Mouse (Mus musculus) mesoderm, embryonic 11.5 days (tissue): ENCODE results near the gene Usp17lb.
"Not testable (repeated sequence)": the region's sequence is repeated elsewhere in the genome, so short reads cannot be mapped to it uniquely, and the experiment has no call there.

ENCODE experiments used
- DNase-seq: peaks from one replicate; pipeline ENCODE4 v3.0.0-alpha.2; 2012; ENCODE audit warnings: low read depth, low spot score

The Usp17lb gene

GRCm38 (mm10) chr7:104842503-104842902, at the start of gene Usp17lb:
TSS of gene Usp17lb (minus strand) at chr7:104842603.
- no peak for DNase-seq

GRCm38 (mm10) chr7:104877731-104878130, 35.3 kb upstream of the Usp17lb start, which contains the start of gene Olfr665:
TSS of gene Olfr665 (plus strand) at chr7:104878031.
- no peak for DNase-seq

- no peak for DNase-seq
Observed at GRCm38 (mm10) chr7:104861381-104861780, 19.0 kb upstream of the Usp17lb start.

GRCm38 (mm10) chr7:104857683-104858082, 15.3 kb upstream of the Usp17lb start:
- no peak for DNase-seq

GRCm38 (mm10) chr7:104856709-104857108, 14.3 kb upstream of the Usp17lb start, which contains the start of gene Usp17la:
TSS of gene Usp17la (plus strand) at chr7:104857009.
- DNase-seq: not testable (repeated sequence)

GRCm38 (mm10) chr7:104855248-104855750, 12.9 kb upstream of the Usp17lb start:
- DNase-seq: no peak

GRCm38 (mm10) chr7:104851546-104851945, 9.1 kb upstream of the Usp17lb start:
- DNase-seq: not testable (repeated sequence)

- DNase-seq: no peak
Observed at GRCm38 (mm10) chr7:104843731-104844287, 1.4 kb upstream of the Usp17lb start.

- DNase-seq: not testable (repeated sequence)
Observed at GRCm38 (mm10) chr7:104810335-104810734, 32.1 kb downstream of the Usp17lb start.

GRCm38 (mm10) chr7:104790796-104791195, 51.6 kb downstream of the Usp17lb start:
- DNase-seq: no peak
